Mouse (Mus musculus) gastrocnemius, postnatal 36 days (tissue): ENCODE measurements at regions not wholly inside any gene's neighbourhood (a gene's known extent, or its start where the extent isn't known, plus 50 kb on each side); places are given as distances from the start of the nearest gene placed in this dataset.

Experiments used
- DNase-seq, 2 experiments: peaks; one replicate each; pipeline ENCODE4 v3.0.0; 2022
- intact Hi-C: fragments of 180-260 bp; cut with DNase I; formaldehyde crosslinking; loops from one replicate; pipeline ENCODE4 v1.15.1; 2025

- no peak for DNase-seq
- intact Hi-C loops: no loop called here
Observed at GRCm38 (mm10) chr11:19554947-19555770, 369.0 kb upstream of the Spred2 start.

- intact Hi-C loops: no loop called here
- no peak for DNase-seq
Observed at GRCm38 (mm10) chr11:19560452-19560851, 363.7 kb upstream of the Spred2 start.

GRCm38 (mm10) chr11:19562668-19563067 lies 361.5 kb upstream of the Spred2 start:
- intact Hi-C loops: no loop called here
- no peak for DNase-seq

- intact Hi-C loops: no loop called here
- no peak for DNase-seq
Observed at GRCm38 (mm10) chr11:19585228-19585627, 338.9 kb upstream of the Spred2 start.

- no peak for DNase-seq
- intact Hi-C loops: no loop called here
Observed at GRCm38 (mm10) chr11:19592506-19593355, 331.4 kb upstream of the Spred2 start.

- intact Hi-C loops: no loop called here
- no peak for DNase-seq
Observed at GRCm38 (mm10) chr11:19595107-19595506, 329.1 kb upstream of the Spred2 start.

GRCm38 (mm10) chr11:19596336-19596735 lies 327.8 kb upstream of the Spred2 start:
- intact Hi-C loops: no loop called here
- DNase-seq: no peak

GRCm38 (mm10) chr11:19599433-19599832 lies 324.7 kb upstream of the Spred2 start:
- intact Hi-C loops: no loop called here
- no peak for DNase-seq

- peak; percentile 80 for DNase-seq
- intact Hi-C loops: no loop called here
Observed at GRCm38 (mm10) chr11:19601216-19601938, 322.8 kb upstream of the Spred2 start.

GRCm38 (mm10) chr11:19602496-19602895 lies 321.7 kb upstream of the Spred2 start:
- intact Hi-C loops: no loop called here
- no peak for DNase-seq

- intact Hi-C loops: loop anchor here (5.0 kb wide), 1 partner anchor 583 kb away; no protein-coding TSS in a partner anchor
- no peak for DNase-seq
Observed at GRCm38 (mm10) chr11:19605602-19606001, 318.6 kb upstream of the Spred2 start.

- intact Hi-C loops: loop anchor here (5.0 kb wide), 1 partner anchor 585 kb away; no protein-coding TSS in a partner anchor
- no peak for DNase-seq
Observed at GRCm38 (mm10) chr11:19606943-19607342, 317.2 kb upstream of the Spred2 start.

- intact Hi-C loops: loop anchor here (5.0 kb wide), 1 partner anchor 586 kb away; no protein-coding TSS in a partner anchor
- no peak for DNase-seq
Observed at GRCm38 (mm10) chr11:19607941-19608340, 316.2 kb upstream of the Spred2 start.

GRCm38 (mm10) chr11:19608523-19608922 lies 315.7 kb upstream of the Spred2 start:
- intact Hi-C loops: loop anchor here (5.0 kb wide), 1 partner anchor 586 kb away; no protein-coding TSS in a partner anchor
- DNase-seq: no peak

- no peak for DNase-seq
- intact Hi-C loops: no loop called here
Observed at GRCm38 (mm10) chr11:19610559-19610958, 313.6 kb upstream of the Spred2 start.

- DNase-seq: no peak
- intact Hi-C loops: no loop called here
Observed at GRCm38 (mm10) chr11:19611217-19611616, 313.0 kb upstream of the Spred2 start.

- intact Hi-C loops: no loop called here
- peak; percentile 31 to 58 for DNase-seq
Observed at GRCm38 (mm10) chr11:19616520-19616919, 307.7 kb upstream of the Spred2 start.

GRCm38 (mm10) chr11:19619494-19619893 lies 304.7 kb upstream of the Spred2 start:
- DNase-seq: no peak
- intact Hi-C loops: no loop called here

GRCm38 (mm10) chr11:19631055-19631695 lies 293.0 kb upstream of the Spred2 start:
- intact Hi-C loops: no loop called here
- no peak for DNase-seq

- intact Hi-C loops: no loop called here
- DNase-seq: no peak
Observed at GRCm38 (mm10) chr11:19632477-19632876, 291.7 kb upstream of the Spred2 start.
